Mouse (Mus musculus): Measurements from ENCODE around the gene Aff3.
A peak's percentile ranks its signal among the peaks of the same experiment; 100 is the strongest.

Gene Aff3

GRCm38 (mm10) chr1:38657606-38658005, 7.1 kb downstream of the Aff3 start:
- DNase-seq (ENCODE audit: low read depth, low spot score), result no peak

GRCm38 (mm10) chr1:38654981-38655540, 9.7 kb downstream of the Aff3 start:
- DNase-seq (ENCODE audit: low read depth, low spot score), result no peak

- DNase-seq (ENCODE audit: low read depth, low spot score), result no peak
These were observed 14.7 kb downstream of the Aff3 start for GRCm38 (mm10) chr1:38650031-38650430.

- no peak for DNase-seq (ENCODE audit: low read depth, low spot score)
These were observed 15.6 kb downstream of the Aff3 start for GRCm38 (mm10) chr1:38649174-38649573.

GRCm38 (mm10) chr1:38642288-38642687, 22.5 kb downstream of the Aff3 start:
- DNase-seq (ENCODE audit: low read depth, low spot score), result no peak

- no peak for DNase-seq (ENCODE audit: low read depth, low spot score)
These were observed 25.1 kb downstream of the Aff3 start for GRCm38 (mm10) chr1:38639669-38640068.

- DNase-seq (ENCODE audit: low read depth, low spot score), result no peak
These were observed 29.2 kb downstream of the Aff3 start for GRCm38 (mm10) chr1:38635596-38635995.

GRCm38 (mm10) chr1:38634081-38634480, 30.7 kb downstream of the Aff3 start:
- DNase-seq (ENCODE audit: low read depth, low spot score), result no peak

GRCm38 (mm10) chr1:38632461-38633180, 32.1 kb downstream of the Aff3 start:
- peak; percentile 48 for DNase-seq (ENCODE audit: low read depth, low spot score)

- peak; percentile 29 for DNase-seq (ENCODE audit: low read depth, low spot score)
These were observed 33.1 kb downstream of the Aff3 start for GRCm38 (mm10) chr1:38631501-38632279.

GRCm38 (mm10) chr1:38628901-38629585, 35.7 kb downstream of the Aff3 start:
- peak; percentile 55 for DNase-seq (ENCODE audit: low read depth, low spot score)

GRCm38 (mm10) chr1:38628426-38628825, 36.3 kb downstream of the Aff3 start:
- peak; percentile 35 for DNase-seq (ENCODE audit: low read depth, low spot score)

GRCm38 (mm10) chr1:38627683-38628361, 36.9 kb downstream of the Aff3 start:
- peak; percentile 60 for DNase-seq (ENCODE audit: low read depth, low spot score)

GRCm38 (mm10) chr1:38626739-38627661, 37.8 kb downstream of the Aff3 start:
- peak; percentile 79 for DNase-seq (ENCODE audit: low read depth, low spot score)

- DNase-seq (ENCODE audit: low read depth, low spot score), result peak; percentile 41
These were observed 38.4 kb downstream of the Aff3 start for GRCm38 (mm10) chr1:38626388-38626738.

GRCm38 (mm10) chr1:38621840-38622239, 42.9 kb downstream of the Aff3 start:
- DNase-seq (ENCODE audit: low read depth, low spot score), result no peak

- DNase-seq (ENCODE audit: low read depth, low spot score), result peak; percentile 57
These were observed 44.4 kb downstream of the Aff3 start for GRCm38 (mm10) chr1:38620401-38620800.

- no peak for DNase-seq (ENCODE audit: low read depth, low spot score)
These were observed 58.0 kb downstream of the Aff3 start for GRCm38 (mm10) chr1:38606741-38607140.

GRCm38 (mm10) chr1:38605426-38605825, 59.3 kb downstream of the Aff3 start:
- no peak for DNase-seq (ENCODE audit: low read depth, low spot score)

GRCm38 (mm10) chr1:38604611-38605010, 60.1 kb downstream of the Aff3 start:
- no peak for DNase-seq (ENCODE audit: low read depth, low spot score)
